Mouse (Mus musculus) frontal cortex, adult (tissue): ENCODE measurements around the gene Gria3.
A peak's percentile ranks its signal among the peaks of the same experiment; 100 is the strongest.

Source experiments
- ATAC-seq: cut with Nextera tagmentation; 2 replicates; pipeline ENCODE4 v1.9.2; 2017; ENCODE audit warnings: mild to moderate bottlenecking, moderate library complexity, mixed read lengths; ENCODE audit not compliant: low TSS enrichment

Gria3 gene

DNA sequence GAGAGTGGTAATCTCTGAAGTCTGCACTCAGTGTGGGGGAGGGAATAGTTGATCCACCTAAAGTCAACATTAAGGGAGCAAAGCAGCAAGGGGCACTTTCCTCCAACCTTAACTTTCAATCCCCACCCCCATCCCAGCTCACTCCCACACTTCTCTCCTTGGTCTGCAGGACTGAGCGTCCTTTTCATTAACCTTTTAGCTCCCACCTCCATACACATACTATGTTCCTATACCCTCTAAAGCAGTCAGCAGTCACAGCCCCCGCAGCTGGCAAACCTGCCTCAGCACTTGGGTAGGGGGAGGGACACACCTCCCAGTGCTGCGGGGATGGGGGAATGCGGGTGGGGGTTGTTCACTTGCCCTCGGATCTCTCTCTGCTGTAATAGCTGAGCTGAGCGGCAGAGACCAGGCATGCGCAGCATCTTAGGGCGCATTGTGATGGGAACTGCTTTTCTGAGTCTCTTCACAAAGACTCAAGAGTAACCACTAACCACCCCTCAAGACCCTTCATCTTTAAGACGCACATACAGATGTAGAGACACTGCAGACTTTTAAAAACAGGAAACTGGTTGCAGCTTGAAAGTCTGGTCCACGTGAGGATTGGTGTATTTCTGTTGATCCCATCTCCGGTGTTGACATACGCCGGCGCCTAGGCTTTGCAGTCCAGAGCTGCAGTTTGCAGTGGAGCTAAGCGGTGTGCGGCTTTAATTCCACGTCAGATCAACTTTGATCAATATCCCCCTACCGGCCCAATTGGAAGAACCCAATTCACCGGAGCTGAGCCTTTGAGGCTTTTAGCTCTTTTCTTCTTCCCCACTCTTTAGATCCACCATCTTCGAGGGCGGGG is at the start of gene Gria3:
Gene Gria3 (plus strand): TSS at position 797 of the 847 bp plus-strand sequence.
- peak; percentile 74 for ATAC-seq

- ATAC-seq = no peak
These were observed 13.6 kb upstream of the Gria3 start for GRCm38 (mm10) chrX:41387086-41387485.

DNA sequence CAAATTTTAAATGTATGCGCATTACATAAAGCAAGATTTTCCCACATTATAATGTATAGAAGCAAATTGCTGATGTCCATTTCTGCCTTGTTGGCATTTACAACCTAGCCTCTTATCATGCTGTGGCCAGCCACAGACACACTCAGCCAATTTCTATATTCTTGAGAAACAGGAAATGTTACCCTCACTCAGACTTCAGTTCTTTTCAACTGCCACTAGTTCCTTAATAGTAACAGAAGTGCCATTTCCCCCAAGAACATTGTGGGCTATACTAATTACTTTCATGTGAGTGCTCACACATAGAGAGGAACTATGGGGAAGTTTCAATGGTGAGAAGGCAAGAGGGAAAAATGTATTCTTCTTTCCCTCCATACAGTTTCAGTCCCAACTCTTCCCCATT is 11.6 kb upstream of the Gria3 start:
- no peak for ATAC-seq

GRCm38 (mm10) chrX:41398482-41398881 is 2.2 kb upstream of the Gria3 start:
- no peak for ATAC-seq

GRCm38 (mm10) chrX:41401186-41401585 is 532 bp downstream of the Gria3 start:
- ATAC-seq = peak; percentile 18

- no peak for ATAC-seq
These were observed 1.1 kb downstream of the Gria3 start for GRCm38 (mm10) chrX:41401590-41402240.

DNA sequence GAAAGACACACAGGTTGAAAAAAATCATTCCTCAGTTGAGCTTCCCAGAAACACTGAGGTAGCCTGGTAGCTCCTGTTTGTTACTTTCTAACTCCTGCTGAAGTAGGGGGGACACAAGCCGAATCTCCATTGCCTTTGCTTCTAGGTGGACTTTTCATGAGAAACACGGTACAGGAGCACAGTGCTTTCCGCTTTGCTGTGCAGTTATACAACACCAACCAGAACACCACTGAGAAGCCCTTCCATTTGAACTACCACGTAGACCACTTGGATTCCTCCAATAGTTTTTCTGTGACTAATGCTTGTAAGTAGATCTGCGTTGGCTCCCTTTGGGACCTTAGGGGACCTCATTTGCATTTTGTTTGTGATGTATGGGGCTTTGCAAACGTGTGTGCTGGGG is 2.0 kb downstream of the Gria3 start:
- ATAC-seq = peak; percentile 14; the same call in 1 of the 2 replicates

GRCm38 (mm10) chrX:41406288-41406687 is 5.6 kb downstream of the Gria3 start:
- no peak for ATAC-seq

DNA sequence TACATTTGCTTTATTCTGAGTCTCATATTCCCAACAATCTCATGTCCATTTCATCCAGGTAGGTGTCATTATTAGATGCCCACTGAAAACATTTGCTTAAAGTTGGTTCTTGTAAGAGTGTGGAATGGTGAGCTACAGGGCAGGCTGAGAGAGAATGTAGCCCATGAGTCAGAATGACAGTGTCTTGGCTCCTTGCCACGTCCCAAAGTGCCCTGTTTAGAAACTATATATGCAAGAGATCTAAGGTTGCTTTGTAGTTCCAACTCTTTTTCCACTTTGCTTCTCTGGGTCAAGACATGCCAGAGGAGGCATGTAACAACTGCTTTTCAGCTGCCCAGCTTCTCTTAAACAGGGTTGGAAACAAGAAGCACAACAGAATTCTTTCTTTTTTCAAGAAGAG is 9.1 kb downstream of the Gria3 start:
- ATAC-seq = no peak

- peak; percentile 65 for ATAC-seq
These were observed 25.0 kb downstream of the Gria3 start for GRCm38 (mm10) chrX:41425651-41426050.

- ATAC-seq = no peak
These were observed 27.4 kb downstream of the Gria3 start for GRCm38 (mm10) chrX:41428011-41428410.

DNA sequence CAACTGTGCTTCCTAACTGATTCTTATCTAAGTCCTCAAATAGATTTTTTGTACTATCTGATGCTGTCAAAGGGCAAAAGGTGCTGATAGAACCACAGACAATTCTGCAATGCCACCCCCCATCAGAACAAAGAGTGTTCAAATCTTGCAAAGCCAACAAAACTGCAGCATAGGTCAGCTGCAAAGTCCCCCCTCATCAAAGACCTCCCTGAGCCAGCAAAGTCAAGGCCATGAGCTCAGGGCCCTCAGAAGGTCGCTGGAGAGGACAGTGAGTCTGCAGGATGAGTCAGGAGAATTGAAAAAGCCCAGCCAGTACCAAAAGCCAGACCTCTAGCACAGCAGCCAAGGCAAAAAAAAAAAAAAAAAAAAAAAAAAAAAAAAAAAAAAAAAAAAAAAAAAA is 34.9 kb downstream of the Gria3 start:
- no peak for ATAC-seq

DNA sequence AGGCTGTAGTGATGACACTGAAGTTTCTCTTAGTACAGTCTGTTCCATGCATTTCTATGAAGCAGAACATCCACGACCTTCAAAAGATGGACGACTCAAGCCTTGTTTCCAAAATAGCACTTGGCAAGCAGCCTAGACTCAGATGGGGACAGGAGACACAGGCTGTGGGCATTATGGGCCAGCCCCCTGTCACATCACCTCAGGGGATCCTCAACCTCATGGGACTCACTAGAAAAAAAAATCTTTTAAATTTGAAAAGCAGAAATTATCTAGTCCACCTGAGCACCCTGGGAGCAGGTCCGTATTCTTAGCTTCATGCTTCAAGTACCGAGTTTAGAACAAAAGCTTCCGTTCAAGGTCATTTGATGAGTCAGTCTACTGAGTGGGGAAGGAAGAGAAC is 38.2 kb downstream of the Gria3 start:
- no peak for ATAC-seq

- ATAC-seq = no peak
These were observed 48.2 kb downstream of the Gria3 start for GRCm38 (mm10) chrX:41448876-41449275.

DNA sequence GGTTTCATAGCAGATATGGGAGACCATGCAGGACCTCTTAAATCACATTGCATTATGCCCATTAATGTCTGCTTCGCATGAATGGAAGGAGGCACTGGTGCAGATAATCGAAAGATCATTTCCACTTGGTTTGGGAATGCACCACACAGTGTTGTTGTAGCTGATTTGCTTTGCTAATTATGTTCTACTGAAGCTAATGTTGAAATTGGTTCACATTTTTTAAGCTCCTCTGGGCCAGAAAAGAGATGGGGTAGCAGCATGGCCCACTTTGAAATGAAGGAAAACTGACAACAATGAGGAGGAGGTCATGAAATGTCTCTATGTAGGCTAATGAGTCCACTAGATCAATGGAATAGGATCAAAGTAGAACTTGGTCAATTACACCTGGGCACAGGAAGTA is 76.8 kb downstream of the Gria3 start:
- no peak for ATAC-seq

DNA sequence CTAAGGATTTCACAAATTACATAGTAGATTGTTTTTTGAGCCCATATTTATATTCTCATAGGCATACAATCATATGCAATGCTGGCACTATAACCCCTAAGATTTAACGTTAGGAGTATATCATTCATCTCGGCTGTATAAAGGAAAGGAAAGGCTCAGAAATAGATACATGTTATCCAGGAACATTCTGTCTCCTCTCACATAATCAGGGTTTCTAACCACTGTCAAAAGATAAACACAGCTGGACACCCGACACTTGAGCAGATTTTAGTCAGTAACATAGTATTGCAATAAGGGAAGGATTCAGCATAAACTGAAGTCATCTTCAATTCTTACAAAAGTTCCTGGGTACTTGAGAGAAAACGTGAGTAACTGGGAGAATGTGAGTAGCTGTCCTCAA is 95.9 kb downstream of the Gria3 start:
- no peak for ATAC-seq

DNA sequence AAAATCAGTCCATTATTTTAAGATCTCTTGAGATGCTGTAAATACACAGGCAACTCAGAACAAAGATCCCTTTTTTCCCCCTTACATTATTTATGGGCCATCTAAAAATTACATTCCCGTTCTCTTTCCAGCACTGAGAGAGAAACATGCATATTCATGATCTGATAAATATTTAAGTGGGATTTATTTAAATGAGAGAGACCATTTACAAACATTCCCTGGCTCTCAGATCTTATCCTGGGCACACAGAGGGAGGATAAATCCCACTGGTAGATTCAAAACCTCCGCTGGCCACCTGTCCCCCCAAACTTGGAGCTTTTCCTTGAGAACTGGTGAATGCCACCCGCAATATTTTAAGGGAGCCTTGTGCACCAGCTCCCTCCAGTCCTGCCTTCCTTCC is 104.7 kb downstream of the Gria3 start:
- peak; percentile 69 for ATAC-seq

DNA sequence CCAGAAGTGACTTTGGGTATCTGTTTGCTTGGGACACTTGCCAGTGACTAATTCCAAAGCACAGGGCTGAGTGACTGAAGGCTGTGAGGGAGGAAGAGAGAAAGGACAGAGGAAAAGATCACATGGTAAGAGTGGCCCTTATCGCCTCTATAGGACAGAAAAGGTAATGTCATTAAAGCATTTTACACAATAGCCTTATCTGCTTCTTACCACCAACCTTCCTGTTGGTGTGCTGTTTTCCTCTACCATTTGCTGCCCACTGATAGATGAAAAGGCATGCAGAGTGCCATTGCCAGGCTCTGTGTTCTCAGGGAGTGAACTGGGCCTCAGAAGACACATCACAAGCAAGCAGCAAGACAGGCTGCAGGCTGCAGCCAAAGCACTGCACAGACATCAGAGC is 107.3 kb downstream of the Gria3 start:
- ATAC-seq = no peak

DNA sequence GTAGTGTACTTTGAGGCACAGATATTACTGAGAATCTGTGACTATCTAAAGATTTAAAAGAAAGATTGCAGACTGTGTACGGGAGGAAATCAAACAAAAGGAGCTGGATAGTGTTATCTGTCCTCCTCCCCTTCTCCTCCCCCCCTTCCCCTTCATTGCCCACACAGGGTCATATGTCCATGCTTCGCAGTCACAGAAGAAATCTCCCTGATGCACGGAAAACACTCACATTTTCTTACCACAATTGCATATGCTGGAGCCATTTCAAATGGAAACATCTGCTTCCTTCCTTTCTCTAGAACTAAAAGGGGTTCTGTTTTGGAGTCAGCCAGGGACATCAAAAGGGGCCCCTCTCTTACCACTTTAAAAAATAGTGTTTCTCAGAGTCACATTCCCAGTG is 114.3 kb downstream of the Gria3 start:
- ATAC-seq = no peak

DNA sequence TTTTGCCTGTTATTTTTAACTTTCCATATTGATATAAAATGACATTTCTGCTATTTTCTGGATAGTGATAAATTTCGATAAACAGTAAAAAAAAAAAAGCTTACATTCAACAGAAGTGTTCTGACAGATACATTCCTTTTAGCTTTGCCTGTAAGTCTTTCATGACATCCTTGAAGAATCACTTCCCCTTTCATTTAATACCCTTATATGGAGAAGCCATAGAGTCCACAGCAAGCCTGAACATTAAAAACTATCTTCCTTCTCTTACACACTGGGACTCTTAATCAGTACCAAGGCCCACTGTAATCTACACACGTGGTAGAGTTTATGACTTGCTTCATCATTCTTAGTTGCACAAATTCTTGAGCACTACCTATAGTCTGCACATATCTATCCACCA is 131.9 kb downstream of the Gria3 start:
- no peak for ATAC-seq

- ATAC-seq = no peak
These were observed 135.2 kb downstream of the Gria3 start for GRCm38 (mm10) chrX:41535886-41536285.

DNA sequence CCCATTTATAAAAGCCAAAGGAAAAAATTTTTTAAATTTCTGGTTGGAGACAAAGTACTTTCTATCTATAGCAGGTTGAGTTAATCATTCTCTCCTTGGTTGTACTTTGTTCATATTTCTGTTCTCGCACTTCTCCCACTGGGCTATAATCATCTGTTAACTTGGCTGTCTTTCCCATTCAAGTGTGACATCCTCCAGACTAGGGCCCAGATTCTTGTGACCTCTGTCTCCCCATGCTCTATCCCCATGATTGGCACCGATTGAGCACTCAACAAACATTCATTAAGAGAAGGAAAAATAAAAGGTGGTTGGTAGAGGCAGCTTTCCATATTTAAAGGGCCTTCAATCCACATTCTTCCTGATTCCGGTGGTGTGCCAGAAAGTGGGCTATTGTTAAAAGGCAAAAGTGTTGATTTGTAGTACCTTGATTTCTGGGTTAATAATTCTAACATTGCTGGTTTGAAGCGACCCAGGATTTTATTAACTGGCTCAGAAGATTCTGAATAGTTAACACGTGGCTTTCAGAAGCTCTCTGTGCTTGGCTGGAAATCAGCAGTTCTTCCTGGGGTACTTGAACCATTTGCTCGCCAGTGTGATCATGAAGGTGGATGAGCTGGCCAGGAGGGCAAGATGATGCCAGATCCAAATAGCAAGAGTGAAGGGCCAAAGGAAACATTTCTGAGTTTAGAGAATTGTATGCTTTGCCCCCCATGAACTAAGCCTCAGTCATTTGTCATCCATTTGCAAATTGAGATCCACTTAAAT is 161.8 kb downstream of the Gria3 start:
- no peak for ATAC-seq

- ATAC-seq = peak; percentile 76
These were observed 164.2 kb downstream of the Gria3 start for GRCm38 (mm10) chrX:41564898-41565297.
